Mouse (Mus musculus) intestine, embryonic 16.5 days (tissue): ENCODE measurements at regions not wholly inside any gene's neighbourhood (a gene's known extent, or its start where the extent isn't known, plus 50 kb on each side); places are given as distances from the start of the nearest gene placed in this dataset.

Source experiments
- ATAC-seq: fragments of 200-750 bp; cut with Nextera tagmentation; 2 replicates; pipeline ENCODE4 v1.8.0; 2017; ENCODE audit warnings: moderate TSS enrichment, moderate library complexity
- H3K27ac ChIP-seq: fragments of 300-500 bp; sonication (generic); 2 replicates; pipeline ENCODE4 v1.5.1; 2014; ENCODE audit warnings: mild to moderate bottlenecking, low read length
- H3K27me3 ChIP-seq: fragments of 300-500 bp; sonication (generic); replicated peaks from 2 replicates; pipeline ENCODE4 v1.6.1; 2014; ENCODE audit warnings: low read length, control low read depth, mixed read lengths; ENCODE audit not compliant: control insufficient read depth, insufficient read depth
- H3K36me3 ChIP-seq: fragments of 300-500 bp; sonication (generic); 2 replicates; pipeline ENCODE4 v1.6.1; 2014; ENCODE audit warnings: low read length, control low read depth; ENCODE audit not compliant: control insufficient read depth, insufficient read depth
- H3K4me1 ChIP-seq: fragments of 300-500 bp; sonication (generic); 2 replicates; pipeline ENCODE4 v1.6.1; 2014; ENCODE audit warnings: low read length, control low read depth, mixed read lengths; ENCODE audit not compliant: control insufficient read depth, insufficient read depth
- H3K4me2 ChIP-seq: fragments of 300-500 bp; sonication (generic); 2 replicates; pipeline ENCODE4 v1.6.1; 2014; ENCODE audit warnings: low read depth, low read length, control low read depth
- H3K4me3 ChIP-seq: fragments of 300-500 bp; sonication (generic); 2 replicates; pipeline ENCODE4 v1.5.1; 2014; ENCODE audit warnings: mild to moderate bottlenecking, low read length
- H3K9ac ChIP-seq: fragments of 300-500 bp; sonication (generic); 2 replicates; pipeline ENCODE4 v1.6.1; 2014; ENCODE audit warnings: low read depth, low read length
- H3K9me3 ChIP-seq: fragments of 300-500 bp; sonication (generic); 2 replicates; pipeline ENCODE4 v1.6.1; 2016; ENCODE audit warnings: low read length, control low read depth; ENCODE audit not compliant: control insufficient read depth
- whole genome bisulfite sequencing: fragments of 180-500 bp; shearing (Covaris S2); extraction: QIAGEN DNeasy Blood & Tissue Kit; methylation state at CpG from one replicate; pipeline ENCODE4 v1.1.7; 2014; 5-methylcytosine and 5-hydroxymethylcytosine counted together

DNA sequence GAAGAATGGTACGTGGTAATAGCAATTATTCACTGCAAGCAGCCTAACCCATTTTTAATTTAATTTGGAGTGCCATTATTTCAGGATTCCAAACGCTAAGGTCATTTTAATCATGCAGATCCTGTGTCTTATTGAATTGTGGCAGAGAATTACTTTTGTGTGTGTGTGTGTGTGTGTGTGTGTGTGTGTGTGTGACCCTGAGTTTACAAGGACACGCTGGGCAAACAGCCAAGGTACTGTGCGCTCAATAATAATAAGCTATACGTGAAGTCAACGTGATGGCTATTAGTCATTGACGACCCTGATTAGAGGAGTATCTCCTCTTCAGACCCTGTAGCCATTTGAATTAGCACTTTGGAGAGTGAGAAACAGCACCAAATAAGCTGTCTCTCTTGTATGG is 144.1 kb downstream of the Klf7 start:
- no peak overlapping the region for H3K4me3 ChIP-seq
- WGBS, result 66% methylated on average over 7 of the region's 7 CpGs

DNA sequence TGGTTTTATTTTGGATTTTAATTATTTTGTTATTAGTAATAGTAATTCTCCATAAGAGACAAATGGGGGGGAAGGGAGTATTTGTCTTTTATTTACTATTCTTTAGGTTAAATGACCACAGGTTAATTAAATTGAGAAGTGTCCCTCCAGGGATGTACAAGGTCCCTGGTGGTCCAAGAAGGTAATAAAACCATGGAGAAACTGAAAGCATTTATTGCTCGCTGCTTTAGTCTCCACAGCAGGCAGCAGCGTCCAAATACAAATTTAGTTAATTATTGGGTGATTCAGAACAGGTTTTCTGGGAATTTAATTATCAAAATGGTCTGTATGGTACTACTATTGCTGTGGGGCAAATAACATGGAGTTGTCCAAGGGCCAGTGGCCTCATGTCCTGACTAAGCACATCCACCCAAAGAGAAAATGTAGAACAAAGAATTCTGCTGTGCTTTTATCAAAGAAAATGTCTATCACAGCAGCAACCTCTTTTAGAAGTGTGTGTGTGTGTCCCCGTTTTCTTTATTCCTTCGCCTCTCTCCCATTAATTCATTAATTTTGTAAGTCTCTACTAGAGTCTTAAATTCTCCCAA is 144.7 kb downstream of the Klf7 start:
- ATAC-seq, result no peak
- no peak overlapping the region for H3K27ac ChIP-seq
- H3K27me3 ChIP-seq, result no peaks in the 10 kb centered on the region
- no peak overlapping the region for H3K9ac ChIP-seq
- WGBS, result 67% methylated on average over 4 of the region's 4 CpGs
- H3K4me2 ChIP-seq, result no peak overlapping the region
- no peaks in the 10 kb centered on the region for H3K9me3 ChIP-seq
- H3K4me1 ChIP-seq, result no peaks in the 10 kb centered on the region
- no peaks in the 10 kb centered on the region for H3K36me3 ChIP-seq
- no peak overlapping the region for H3K4me3 ChIP-seq

More for the DNA sequence above, 144.1 kb downstream of the Klf7 start:
- Histone ChIP-seq H3K27ac (no peak overlapping the region), H3K4me1 (no peaks in the 10 kb centered on the region), H3K9ac (no peak overlapping the region), H3K9me3 (no peaks in the 10 kb centered on the region), H3K27me3 (no peaks in the 10 kb centered on the region), H3K36me3 (no peaks in the 10 kb centered on the region), H3K4me2 (no peak overlapping the region)
- ATAC-seq, result no peak

DNA sequence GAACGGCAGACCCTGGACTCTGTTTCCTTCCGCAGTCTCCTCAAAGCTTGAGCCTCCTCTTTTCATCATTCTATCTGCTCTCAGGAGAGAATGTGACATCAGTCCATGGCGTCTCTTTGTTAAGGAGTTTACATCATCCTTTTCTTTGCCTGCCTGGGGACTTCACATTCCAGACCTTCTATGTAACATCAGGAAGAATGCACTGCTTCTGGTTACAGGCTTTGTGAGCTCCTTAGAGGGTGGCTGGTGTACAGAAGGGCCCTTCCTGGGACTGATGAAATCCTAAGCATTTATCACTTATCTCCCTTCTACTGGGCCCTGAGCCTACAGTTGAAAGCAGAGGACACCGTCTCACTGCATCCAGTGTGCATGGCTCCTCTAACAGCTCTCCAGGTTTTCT is 145.2 kb downstream of the Klf7 start:
- Histone ChIP-seq H3K9ac (no peak overlapping the region), H3K4me1 (no peaks in the 10 kb centered on the region), H3K4me3 (no peak overlapping the region), H3K36me3 (no peaks in the 10 kb centered on the region), H3K27ac (no peak overlapping the region), H3K27me3 (no peaks in the 10 kb centered on the region), H3K4me2 (no peak overlapping the region), H3K9me3 (no peaks in the 10 kb centered on the region)
- ATAC-seq, result no peak
- 58% methylated on average over 4 of the region's 4 CpGs for WGBS

DNA sequence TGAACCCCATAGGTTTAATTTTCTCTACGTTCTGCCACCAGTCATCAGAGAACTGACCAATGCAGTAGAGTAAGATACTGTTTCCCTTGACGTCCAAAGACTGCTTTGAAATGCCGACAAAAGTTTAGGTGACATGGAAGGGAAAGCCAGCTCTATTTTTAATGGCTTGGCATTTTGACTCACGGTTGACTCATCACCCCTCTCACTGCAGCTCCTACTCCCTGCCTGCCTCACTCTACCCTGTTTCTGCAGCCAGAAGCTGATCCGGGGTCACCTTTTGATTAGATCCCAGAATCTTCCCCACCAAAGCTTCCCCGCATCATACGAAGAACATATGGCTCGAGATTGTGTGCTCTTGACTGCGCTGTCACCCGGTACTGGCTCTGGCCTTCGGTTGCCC is 154.2 kb downstream of the Klf7 start:
- Histone ChIP-seq H3K36me3 (no peaks in the 10 kb centered on the region), H3K27ac (no peak overlapping the region)
- no peak for ATAC-seq

DNA sequence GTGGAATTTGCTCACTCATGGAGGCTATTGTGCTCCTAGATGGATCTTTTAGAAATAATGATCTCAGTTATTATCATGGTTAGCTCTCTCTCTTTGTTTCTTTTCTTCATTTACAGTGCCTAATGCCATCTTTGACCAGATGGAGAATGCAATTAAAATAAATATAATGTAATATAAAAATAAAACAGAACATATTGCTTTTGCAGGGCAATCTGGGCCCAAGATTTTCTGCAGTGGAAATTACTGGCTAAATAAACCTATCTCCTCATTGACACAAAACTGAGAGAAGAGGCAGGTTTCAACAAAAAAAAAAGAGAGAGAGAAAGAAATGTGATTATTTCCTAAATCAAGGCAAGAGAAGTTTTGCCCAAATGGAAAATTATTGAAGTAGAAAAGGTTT is 156.6 kb downstream of the Klf7 start:
- Histone ChIP-seq H3K27ac (no peak overlapping the region), H3K9ac (no peak overlapping the region), H3K4me3 (no peak overlapping the region), H3K4me2 (no peak overlapping the region), H3K4me1 (no peaks in the 10 kb centered on the region), H3K9me3 (no peaks in the 10 kb centered on the region), H3K36me3 (no peaks in the 10 kb centered on the region), H3K27me3 (no peaks in the 10 kb centered on the region)
- no peak for ATAC-seq

More for the DNA sequence above, 154.2 kb downstream of the Klf7 start:
- H3K9me3 ChIP-seq, result no peaks in the 10 kb centered on the region
- no peak overlapping the region for H3K4me3 ChIP-seq
- 87% methylated on average over 11 of the region's 11 CpGs for WGBS
- H3K9ac ChIP-seq, result no peak overlapping the region
- H3K4me1 ChIP-seq, result no peaks in the 10 kb centered on the region
- no peak overlapping the region for H3K4me2 ChIP-seq
- H3K27me3 ChIP-seq, result no peaks in the 10 kb centered on the region

DNA sequence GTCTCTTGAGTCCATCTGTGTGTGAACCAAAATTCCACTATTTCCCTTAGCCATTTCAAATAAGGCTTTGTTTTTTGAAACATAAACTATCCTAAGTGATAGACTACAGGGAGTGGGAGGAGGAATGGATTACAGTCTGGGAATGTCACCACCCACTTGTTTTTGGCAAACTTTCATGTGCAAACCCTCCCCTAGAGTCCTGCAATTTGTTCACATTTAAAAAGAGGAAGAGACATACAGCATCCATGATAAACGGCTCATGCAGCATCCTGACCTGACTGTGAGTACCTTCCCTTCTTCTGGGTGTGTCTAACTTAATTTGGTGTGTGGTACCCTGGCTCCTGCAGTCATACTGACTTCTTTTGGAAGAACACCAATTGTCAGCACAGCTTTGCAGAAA is 157.6 kb downstream of the Klf7 start:
- H3K9ac ChIP-seq, result no peak overlapping the region
- H3K4me3 ChIP-seq, result no peak overlapping the region
- H3K4me2 ChIP-seq, result no peak overlapping the region
- H3K36me3 ChIP-seq, result no peaks in the 10 kb centered on the region
- no peaks in the 10 kb centered on the region for H3K27me3 ChIP-seq
- 46% methylated on average over 1 of the region's 1 CpGs for WGBS
- H3K4me1 ChIP-seq, result no peaks in the 10 kb centered on the region
- no peak for ATAC-seq
- no peak overlapping the region for H3K27ac ChIP-seq
- no peaks in the 10 kb centered on the region for H3K9me3 ChIP-seq

DNA sequence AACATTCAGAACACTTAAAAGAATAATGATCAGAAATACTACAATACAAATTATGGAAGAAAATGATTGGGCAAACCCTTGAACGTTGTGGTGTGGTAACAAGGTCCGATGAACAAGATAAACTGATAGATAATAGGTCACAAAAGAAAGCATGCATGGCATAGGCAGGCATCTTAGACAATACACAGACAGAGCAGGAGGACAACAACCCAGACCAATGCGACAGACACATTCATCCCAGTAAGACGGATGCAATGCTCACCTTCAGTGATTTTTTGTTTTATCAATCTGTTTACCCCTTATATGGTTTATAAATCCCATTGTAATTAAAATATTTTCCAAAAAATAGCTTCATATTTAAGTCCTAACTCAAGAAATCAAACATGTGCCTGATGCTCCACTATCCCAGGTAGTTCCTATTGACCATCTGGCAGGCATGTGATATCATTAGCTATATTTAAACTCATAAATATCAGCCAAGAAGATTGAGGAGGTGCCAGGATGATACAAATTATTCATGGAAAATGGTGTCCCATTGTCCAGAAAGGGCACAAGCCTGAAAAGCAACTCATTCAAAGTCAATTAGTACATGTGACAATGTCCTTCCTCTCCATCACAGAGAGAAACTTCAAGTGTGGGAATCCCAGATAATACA is 166.3 kb downstream of the Klf7 start:
- Histone ChIP-seq H3K9ac (no peak overlapping the region), H3K9me3 (no peaks in the 10 kb centered on the region), H3K27me3 (no peaks in the 10 kb centered on the region), H3K27ac (no peak overlapping the region), H3K36me3 (no peaks in the 10 kb centered on the region), H3K4me2 (no peak overlapping the region), H3K4me1 (no peaks in the 10 kb centered on the region), H3K4me3 (no peak overlapping the region)
- WGBS, result 88% methylated on average over 4 of the region's 4 CpGs
- ATAC-seq, result no peak

DNA sequence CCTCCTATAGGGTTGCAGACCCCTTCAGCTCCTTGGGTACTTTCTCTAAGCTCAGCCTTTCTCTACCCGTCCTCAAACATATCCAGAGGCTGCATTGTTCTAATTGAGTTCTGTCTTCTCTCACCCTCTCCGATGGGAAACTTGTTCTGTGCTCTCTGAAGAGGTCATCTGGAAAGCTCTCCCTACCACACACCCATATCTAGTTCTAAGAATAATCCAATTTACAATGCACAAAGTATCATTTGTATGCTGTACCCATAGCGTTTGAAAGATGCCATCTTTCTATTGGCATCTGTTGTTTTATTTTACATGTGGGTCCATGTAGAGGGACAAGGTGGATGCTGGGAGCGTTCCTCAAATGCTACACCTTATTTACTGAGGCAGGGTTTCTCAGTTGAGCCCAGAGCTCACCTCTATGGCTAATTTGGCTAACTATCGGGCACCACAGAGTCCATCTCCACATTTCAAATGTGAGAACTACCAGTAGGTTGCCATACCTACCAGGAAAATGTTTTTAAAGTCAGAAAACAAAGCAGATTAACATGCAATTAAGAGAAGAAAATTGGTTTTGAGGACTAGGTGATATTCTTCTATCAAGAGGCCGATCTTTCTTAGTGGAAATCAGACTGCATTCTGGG is 167.1 kb downstream of the Klf7 start:
- Histone ChIP-seq H3K4me2 (no peak overlapping the region), H3K36me3 (no peaks in the 10 kb centered on the region), H3K27me3 (no peaks in the 10 kb centered on the region), H3K4me3 (no peak overlapping the region), H3K27ac (no peak overlapping the region), H3K4me1 (no peaks in the 10 kb centered on the region), H3K9me3 (no peaks in the 10 kb centered on the region), H3K9ac (no peak overlapping the region)
- no peak for ATAC-seq
- WGBS, result 89% methylated on average over 6 of the region's 6 CpGs

DNA sequence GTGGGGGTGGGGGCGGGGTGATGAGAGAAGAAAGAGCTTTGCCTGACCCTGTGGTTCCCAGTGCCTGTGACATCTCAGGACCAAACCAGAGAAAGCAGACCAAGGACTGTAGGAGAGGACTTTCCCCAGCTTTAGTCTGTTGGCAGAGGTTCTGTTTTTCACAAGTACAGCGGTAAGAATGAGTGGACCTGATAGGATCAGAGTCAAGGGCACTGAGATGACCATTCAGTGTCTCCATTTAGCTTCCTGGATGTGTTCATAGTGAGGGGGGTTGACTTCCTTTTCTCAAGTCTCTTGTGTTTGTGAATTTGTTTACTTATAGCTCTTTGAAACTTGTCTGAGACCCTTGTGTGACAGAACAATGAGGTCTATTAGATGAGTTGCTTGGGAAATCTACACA is 167.9 kb downstream of the Klf7 start:
- no peaks in the 10 kb centered on the region for H3K4me1 ChIP-seq
- H3K4me2 ChIP-seq, result no peak overlapping the region
- H3K9me3 ChIP-seq, result no peaks in the 10 kb centered on the region
- no peaks in the 10 kb centered on the region for H3K27me3 ChIP-seq
- ATAC-seq, result no peak
- no peak overlapping the region for H3K4me3 ChIP-seq
- no peak overlapping the region for H3K9ac ChIP-seq
- WGBS, result 75% methylated on average over 2 of the region's 2 CpGs
- H3K27ac ChIP-seq, result no peak overlapping the region
- no peaks in the 10 kb centered on the region for H3K36me3 ChIP-seq
